Mouse (Mus musculus) liver, embryonic 14.5 days (tissue): Measurements from ENCODE around the gene Fnbp1. TPM values are rescaled to one million over a fixed set of nuclear protein-coding genes. Genes with fewer than 3 reads are reported as not detected.
A peak's percentile ranks its signal among the peaks of the same experiment; 100 is the strongest.

ENCODE experiments used
- ATAC-seq: fragments of 200-750 bp; cut with Nextera tagmentation; 2 replicates; pipeline ENCODE4 v1.8.0; 2017; ENCODE audit warnings: moderate number of reproducible peaks, mild to moderate bottlenecking, moderate library complexity; ENCODE audit not compliant: insufficient read depth
- DNase-seq, 3 experiments: peaks; one replicate each; pipeline ENCODE4 v3.0.0-alpha.2; 2012 to 2013; ENCODE audit warnings: low read depth in 3 of 3, low spot score in 3 of 3
- H3K27ac ChIP-seq: fragments of 300-500 bp; sonication (generic); 2 replicates; pipeline ENCODE4 v1.5.1; 2014; ENCODE audit warnings: moderate library complexity, mild to moderate bottlenecking, control low read depth, inconsistent platforms
- H3K27me3 ChIP-seq: fragments of 300-500 bp; sonication (generic); 2 replicates; pipeline ENCODE4 v1.6.1; 2014; ENCODE audit warnings: mild to moderate bottlenecking, low read length, moderate library complexity; ENCODE audit not compliant: control insufficient read depth, insufficient read depth
- H3K36me3 ChIP-seq: fragments of 300-500 bp; sonication (generic); replicated peaks from 2 replicates; pipeline ENCODE4 v1.6.1; 2014; ENCODE audit warnings: low read depth; ENCODE audit not compliant: control insufficient read depth, insufficient read depth
- H3K4me1 ChIP-seq, 2 experiments: fragments of 200-500 bp in 1 of 2; fragments of 300-500 bp in 1 of 2; sonication (generic) in 1 of 2; replicated peaks; 2 replicates each; pipeline ENCODE4 v1.6.1; 2012 to 2014; ENCODE audit warnings: antibody characterized with exemption in 1 of 2, inconsistent platforms in 1 of 2, low read length in 1 of 2; ENCODE audit not compliant: control insufficient read depth in 2 of 2, insufficient read depth in 2 of 2
- H3K4me2 ChIP-seq: fragments of 300-500 bp; sonication (generic); 2 replicates; pipeline ENCODE4 v1.6.1; 2014; ENCODE audit warnings: low read depth, mild to moderate bottlenecking, control low read depth, moderate library complexity
- H3K4me3 ChIP-seq, 2 experiments: fragments of 200-500 bp in 1 of 2; fragments of 300-500 bp in 1 of 2; sonication (generic) in 1 of 2; 2 replicates each; pipeline ENCODE4 v1.5.1; 2012 to 2014; ENCODE audit warnings: low read depth in 2 of 2, low read length in 2 of 2, mild to moderate bottlenecking in 2 of 2, control low read depth in 1 of 2, inconsistent platforms in 1 of 2, moderate library complexity in 1 of 2; ENCODE audit not compliant: insufficient read depth in 1 of 2
- H3K9ac ChIP-seq: fragments of 300-500 bp; sonication (generic); replicated peaks from 2 replicates; pipeline ENCODE4 v1.6.1; 2014; ENCODE audit warnings: mild to moderate bottlenecking, control low read depth, moderate library complexity
- H3K9me3 ChIP-seq: fragments of 300-500 bp; sonication (generic); 2 replicates; pipeline ENCODE4 v1.6.1; 2016; ENCODE audit warnings: low read length, mixed read lengths; ENCODE audit not compliant: control insufficient read depth
- CTCF ChIP-seq: IDR thresholded peaks from 2 replicates; pipeline ENCODE4 v1.5.1; 2016; ENCODE audit warnings: antibody characterized with exemption, low read depth, control low read depth
- EP300 ChIP-seq: IDR thresholded peaks from 2 replicates; pipeline ENCODE4 v1.6.1; 2016; ENCODE audit warnings: antibody characterized with exemption, low read depth
- WGBS: fragments of 180-500 bp; shearing (Covaris S2); extraction: QIAGEN DNeasy Blood & Tissue Kit; methylation state at CpG from one replicate; pipeline ENCODE4 v1.1.7; 2014; ENCODE audit not compliant: insufficient replicate concordance; 5-methylcytosine and 5-hydroxymethylcytosine counted together
- polyA plus RNA-seq, 2 experiments: library from polyadenylated mRNA; depleted of rRNA in 1 of 2; stranded (reverse) in 1 of 2; unstranded in 1 of 2; fragments of >200 nt; fragmentation: Nextera tagmentation in 1 of 2; extraction: Ambion mirVana in 1 of 2; gene quantifications; 2 replicates each; pipeline versions ENCODE4 v1.2.1 to v1.2.3; 2012 to 2014

Fnbp1 gene
- polyA plus RNA-seq, 2 experiments, result 3.9 to 6.4 TPM

GRCm38 (mm10) chr2:31109960-31110548, 31.8 kb downstream of the Fnbp1 start:
- Histone ChIP-seq H3K27me3 (no peaks in the 10 kb centered on the region), H3K27ac (no peak overlapping the region), H3K9ac (no peak overlapping the region), H3K4me3 (no peak overlapping the region), H3K4me2 (no peak overlapping the region), H3K4me1 (peaks cover 5 to 31% of the 10 kb centered on the region in 2 experiments), H3K36me3 (no peaks in the 10 kb centered on the region), H3K9me3 (no peaks in the 10 kb centered on the region)
- peak in 1 of 3 experiments; percentile 27 for DNase-seq
- WGBS, result 24% methylated on average over 12 of the region's 12 CpGs
- TF ChIP-seq CTCF (no peak), EP300 (peak; percentile 73)
- peak; percentile 55; the same call in 1 of the 2 replicates for ATAC-seq

DNA sequence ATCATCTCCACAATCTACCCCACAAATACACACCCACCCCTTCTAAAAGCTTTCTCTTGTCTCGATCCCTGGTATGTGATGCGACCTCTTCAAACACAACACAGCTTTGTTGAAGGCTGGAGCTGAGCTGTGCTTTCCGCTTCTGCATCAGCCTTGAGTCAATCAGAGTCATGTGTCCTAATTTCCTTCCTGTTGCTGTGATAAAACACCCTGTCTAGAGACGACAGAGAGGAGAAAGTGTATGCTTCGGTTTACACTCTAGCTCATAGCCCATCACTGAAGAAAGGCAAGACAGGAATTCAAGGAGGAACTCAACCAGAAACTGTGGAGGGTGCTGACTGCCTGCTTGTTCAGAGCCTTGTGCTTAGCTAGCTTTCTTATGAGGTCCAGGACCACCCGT, 33.6 kb downstream of the Fnbp1 start:
- no peak overlapping the region for H3K27ac ChIP-seq
- no peak overlapping the region for H3K4me3 ChIP-seq
- no peak overlapping the region for H3K9ac ChIP-seq
- WGBS, result 25% methylated on average over 6 of the region's 6 CpGs
- ATAC-seq (no peak), DNase-seq (no peak)
- H3K36me3 ChIP-seq, result no peaks in the 10 kb centered on the region
- H3K9me3 ChIP-seq, result no peaks in the 10 kb centered on the region
- no peak overlapping the region for H3K4me2 ChIP-seq
- no peak for TF ChIP-seq CTCF
- no peak for TF ChIP-seq EP300
- no peaks in the 10 kb centered on the region for H3K27me3 ChIP-seq
- peaks cover 4 to 30% of the 10 kb centered on the region in 2 experiments for H3K4me1 ChIP-seq

DNA sequence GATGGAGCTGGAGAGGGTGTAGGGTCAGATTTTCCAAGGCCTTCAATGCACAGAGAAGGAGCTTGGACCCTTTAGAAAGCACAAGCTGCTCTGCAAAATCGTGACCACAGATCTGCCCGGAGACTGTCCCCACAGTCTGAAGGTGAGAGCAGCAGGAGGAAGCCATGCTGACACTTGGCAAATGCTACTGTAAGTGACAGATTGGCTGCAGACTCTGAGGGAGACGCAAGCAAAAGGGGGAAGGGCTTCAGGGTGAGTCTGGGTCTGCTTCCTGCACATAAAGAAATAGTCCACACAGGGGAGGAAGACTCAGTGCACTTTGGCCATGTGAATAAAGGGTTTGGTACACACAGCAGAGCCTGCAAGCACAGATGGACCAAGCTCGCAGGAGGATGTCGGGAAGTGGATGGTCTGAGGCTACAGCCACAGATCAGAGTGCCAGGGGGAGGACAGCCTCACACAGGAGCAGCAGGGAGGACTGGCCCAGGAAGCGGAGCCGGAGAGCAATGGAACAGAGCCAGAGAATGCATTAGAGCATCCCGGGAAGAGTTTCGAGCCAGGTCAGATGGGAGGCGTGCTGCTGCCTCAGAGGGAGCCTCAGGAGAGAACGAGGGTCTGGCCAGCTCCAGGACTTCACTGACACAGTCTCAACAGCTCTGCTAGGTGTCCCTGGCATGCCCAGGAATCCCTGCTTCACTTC, 35.0 kb downstream of the Fnbp1 start:
- H3K4me3 ChIP-seq, result no peak overlapping the region
- DNase-seq (no peak), ATAC-seq (no peak)
- no peaks in the 10 kb centered on the region for H3K27me3 ChIP-seq
- TF ChIP-seq CTCF (no peak), EP300 (no peak)
- no peaks in the 10 kb centered on the region for H3K36me3 ChIP-seq
- H3K27ac ChIP-seq, result no peak overlapping the region
- 53% methylated on average over 11 of the region's 11 CpGs for WGBS
- no peak overlapping the region for H3K9ac ChIP-seq
- peaks cover 4 to 30% of the 10 kb centered on the region in 2 experiments for H3K4me1 ChIP-seq
- H3K4me2 ChIP-seq, result no peak overlapping the region
- no peaks in the 10 kb centered on the region for H3K9me3 ChIP-seq

DNA sequence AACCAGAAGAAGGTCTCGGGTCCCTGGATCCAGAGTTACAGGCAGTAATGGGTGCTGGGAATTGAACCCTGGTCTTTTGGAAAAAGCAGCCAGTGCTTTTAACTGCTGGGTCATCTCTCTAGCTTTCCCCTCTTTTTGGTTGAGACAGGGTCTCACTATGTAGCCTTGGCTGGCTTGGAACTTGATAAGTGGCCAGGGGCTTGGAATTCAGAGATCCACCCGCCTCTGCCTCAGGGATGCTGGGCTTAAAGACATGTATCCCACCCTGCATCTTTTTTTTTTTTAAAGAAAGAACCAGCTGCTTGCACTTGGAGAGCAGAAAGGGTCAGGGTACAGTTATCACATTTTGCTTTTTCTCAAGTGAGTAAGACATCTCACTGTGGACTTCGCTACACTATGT, 35.8 kb downstream of the Fnbp1 start:
- DNase-seq, result no peak
- no peak for ATAC-seq
- H3K27me3 ChIP-seq, result no peaks in the 10 kb centered on the region
- H3K9ac ChIP-seq, result no peak overlapping the region
- TF ChIP-seq CTCF, result no peak
- no peak for TF ChIP-seq EP300
- peaks cover 4 to 30% of the 10 kb centered on the region in 2 experiments for H3K4me1 ChIP-seq
- no peak overlapping the region for H3K4me3 ChIP-seq
- no peaks in the 10 kb centered on the region for H3K9me3 ChIP-seq
- H3K27ac ChIP-seq, result no peak overlapping the region
- 65% methylated on average over 3 of the region's 3 CpGs for WGBS
- no peaks in the 10 kb centered on the region for H3K36me3 ChIP-seq
- H3K4me2 ChIP-seq, result no peak overlapping the region

DNA sequence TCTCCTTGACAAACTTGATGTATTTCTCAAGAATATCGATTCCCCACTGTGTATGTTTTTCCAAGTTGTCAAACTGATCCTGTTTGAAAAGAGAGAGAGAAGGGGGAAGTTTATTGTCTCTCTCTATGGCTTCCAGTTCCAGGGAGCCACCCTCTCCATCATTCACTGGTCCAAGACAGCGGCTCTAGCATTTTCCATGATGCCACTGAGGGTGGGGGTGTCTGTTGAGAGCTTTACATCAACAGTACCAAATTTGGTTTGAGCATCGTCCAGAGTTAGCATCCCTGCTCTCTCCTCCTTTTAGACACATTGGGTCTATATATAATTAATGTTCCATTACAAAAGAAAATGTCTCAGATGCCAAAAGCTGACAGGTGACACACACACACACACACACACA, 36.5 kb downstream of the Fnbp1 start:
- WGBS, result 61% methylated on average over 3 of the region's 3 CpGs

More for the DNA sequence above, 36.5 kb downstream of the Fnbp1 start:
- Histone ChIP-seq H3K9me3 (no peaks in the 10 kb centered on the region), H3K27me3 (no peaks in the 10 kb centered on the region), H3K36me3 (0 out of 2 replicates have a peak, but pooled peaks cover under 1% of the 10 kb centered on the region), H3K27ac (no peak overlapping the region), H3K9ac (no peak overlapping the region), H3K4me1 (peaks cover 4 to 30% of the 10 kb centered on the region in 2 experiments), H3K4me2 (no peak overlapping the region), H3K4me3 (no peak overlapping the region)
- no peak for DNase-seq
- ATAC-seq, result no peak
- TF ChIP-seq EP300 (no peak), CTCF (no peak)
